Mouse (Mus musculus): Measurements from ENCODE around the gene Tk1. TPM values are rescaled to one million over a fixed set of nuclear protein-coding genes. Genes with fewer than 3 reads are reported as not detected.
A peak's percentile ranks its signal among the peaks of the same experiment; 100 is the strongest.

Tk1 gene
- polyA plus RNA-seq, 1 experiment from 2014 or later, result 138 TPM

DNA sequence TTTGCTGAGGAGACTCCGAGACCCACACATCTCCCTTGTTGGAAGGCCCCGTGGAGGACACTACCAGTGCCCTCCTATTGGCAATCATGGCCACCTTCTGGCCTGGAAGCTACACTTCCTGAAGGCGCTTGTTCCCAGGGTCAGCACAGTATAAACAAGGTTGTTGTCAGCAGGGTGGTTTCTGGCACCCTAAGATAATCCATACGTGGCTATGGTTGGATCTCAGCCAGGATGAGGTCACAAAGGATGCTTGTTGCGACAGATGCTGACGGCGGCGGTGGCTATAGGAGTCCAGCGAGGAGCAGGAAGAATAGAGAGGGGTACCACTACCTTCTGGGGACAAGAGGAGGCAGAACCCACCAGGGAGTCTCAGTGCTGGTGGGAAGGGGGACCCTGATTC is 4.5 kb upstream of the Tk1 start:
- WGBS (ENCODE audit: insufficient replicate concordance), result 48% methylated on average over 9 of the region's 9 CpGs
- Histone ChIP-seq H3K4me1 (replicated peaks) (peaks cover 97% of the 10 kb centered on the region), H3K9me3 (replicated peaks) (no peaks in the 10 kb centered on the region), H3K27me3 (no peaks in the 10 kb centered on the region), H3K4me3 (replicated peaks) (no peak overlapping the region), H3K27ac (replicated peaks) (peak overlapping the region; percentile 93), H3K4me2 (peak overlapping the region; percentile 34), H3K36me3 (replicated peaks) (no peaks in the 10 kb centered on the region), H3K9ac (0 out of 2 replicates have a peak overlapping the region, but pooled peaks have one; percentile 71)
- ATAC-seq (ENCODE audit: insufficient read depth), result peak; percentile 2; the same call in 1 of the 2 replicates

DNA sequence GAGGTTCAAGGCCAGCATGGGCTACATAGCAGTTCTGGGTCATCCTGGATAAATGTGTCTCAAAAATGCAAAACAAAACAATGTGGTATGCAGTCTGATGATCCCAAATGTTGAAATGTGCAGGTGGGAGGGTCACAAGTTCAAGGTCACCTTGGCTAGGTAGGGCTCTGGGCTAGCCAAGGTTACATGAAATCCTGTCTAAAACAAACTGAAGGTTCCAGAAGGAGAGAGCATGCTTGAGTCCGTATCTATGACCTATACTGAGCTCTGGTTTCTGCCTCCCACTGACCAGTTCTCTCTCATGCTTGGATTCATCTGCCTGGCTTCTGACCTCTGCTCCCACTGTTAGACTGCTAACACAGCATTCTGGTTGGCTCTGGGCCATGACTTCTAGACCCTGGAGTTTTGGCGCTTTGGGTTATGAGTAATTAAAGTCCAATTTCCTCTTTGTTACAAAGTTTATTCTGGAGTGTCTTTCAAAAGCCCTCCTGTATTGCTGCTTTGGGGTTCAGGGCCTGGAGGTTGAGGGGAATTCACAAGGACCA is 3.9 kb upstream of the Tk1 start:
- H3K4me3 ChIP-seq (replicated peaks), result no peak overlapping the region
- no peaks in the 10 kb centered on the region for H3K27me3 ChIP-seq
- WGBS (ENCODE audit: insufficient replicate concordance), result 59% methylated on average over 2 of the region's 2 CpGs
- H3K36me3 ChIP-seq (replicated peaks), result no peaks in the 10 kb centered on the region
- H3K4me1 ChIP-seq (replicated peaks), result peaks cover 91% of the 10 kb centered on the region
- H3K9me3 ChIP-seq (replicated peaks), result no peaks in the 10 kb centered on the region
- peak overlapping the region; percentile 93 for H3K27ac ChIP-seq (replicated peaks)
- peak overlapping the region; percentile 34; the same call in 1 of the 2 replicates for H3K4me2 ChIP-seq
- no peak for ATAC-seq (ENCODE audit: insufficient read depth)
- peak overlapping the region; percentile 29; the same call in 1 of the 2 replicates for H3K9ac ChIP-seq

DNA sequence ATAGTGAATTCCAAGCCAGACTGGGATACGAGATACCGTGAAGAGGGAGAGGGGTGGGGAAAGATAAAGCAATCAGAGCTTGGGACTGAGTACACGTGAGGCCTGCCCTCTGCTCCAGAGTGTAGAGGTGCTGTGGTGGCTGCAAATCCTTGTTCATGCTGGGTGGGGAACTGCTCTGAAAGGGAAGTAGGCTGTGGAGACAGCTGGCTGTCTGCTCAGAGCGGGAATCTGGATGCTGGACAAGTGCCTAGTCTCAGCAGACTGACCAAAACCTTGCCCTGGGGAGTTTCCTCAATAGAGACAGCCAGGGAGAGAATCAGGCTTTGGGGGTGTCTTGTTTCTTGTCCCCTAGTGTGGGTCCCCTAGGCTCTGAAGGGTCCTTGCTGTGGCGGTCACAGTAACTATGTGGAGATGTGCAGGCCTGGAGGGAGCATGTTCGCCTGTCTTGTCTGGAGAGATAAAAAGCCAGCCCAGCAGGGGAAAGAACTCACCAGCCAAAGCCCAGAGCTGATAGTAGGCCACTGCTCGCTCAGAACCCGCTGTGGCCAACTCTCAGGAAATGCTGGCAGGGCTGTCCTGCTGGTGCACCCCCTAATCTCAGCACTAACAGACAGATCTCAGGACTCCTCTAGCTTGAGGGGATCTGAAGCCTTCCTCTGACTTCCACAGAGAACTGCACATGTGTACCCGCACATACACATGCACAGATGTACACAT is 3.2 kb upstream of the Tk1 start:
- Histone ChIP-seq H3K4me2 (peak overlapping the region; percentile 90), H3K9ac (0 out of 2 replicates have a peak overlapping the region, but pooled peaks have one; percentile 7), H3K9me3 (replicated peaks) (no peaks in the 10 kb centered on the region), H3K4me1 (replicated peaks) (peaks cover 89% of the 10 kb centered on the region), H3K4me3 (replicated peaks) (no peak overlapping the region), H3K27me3 (no peaks in the 10 kb centered on the region), H3K36me3 (replicated peaks) (peaks cover 3% of the 10 kb centered on the region), H3K27ac (replicated peaks) (peak overlapping the region; percentile 93)
- peak; percentile 19 for ATAC-seq (ENCODE audit: insufficient read depth)
- 14% methylated on average over 9 of the region's 9 CpGs for WGBS (ENCODE audit: insufficient replicate concordance)

DNA sequence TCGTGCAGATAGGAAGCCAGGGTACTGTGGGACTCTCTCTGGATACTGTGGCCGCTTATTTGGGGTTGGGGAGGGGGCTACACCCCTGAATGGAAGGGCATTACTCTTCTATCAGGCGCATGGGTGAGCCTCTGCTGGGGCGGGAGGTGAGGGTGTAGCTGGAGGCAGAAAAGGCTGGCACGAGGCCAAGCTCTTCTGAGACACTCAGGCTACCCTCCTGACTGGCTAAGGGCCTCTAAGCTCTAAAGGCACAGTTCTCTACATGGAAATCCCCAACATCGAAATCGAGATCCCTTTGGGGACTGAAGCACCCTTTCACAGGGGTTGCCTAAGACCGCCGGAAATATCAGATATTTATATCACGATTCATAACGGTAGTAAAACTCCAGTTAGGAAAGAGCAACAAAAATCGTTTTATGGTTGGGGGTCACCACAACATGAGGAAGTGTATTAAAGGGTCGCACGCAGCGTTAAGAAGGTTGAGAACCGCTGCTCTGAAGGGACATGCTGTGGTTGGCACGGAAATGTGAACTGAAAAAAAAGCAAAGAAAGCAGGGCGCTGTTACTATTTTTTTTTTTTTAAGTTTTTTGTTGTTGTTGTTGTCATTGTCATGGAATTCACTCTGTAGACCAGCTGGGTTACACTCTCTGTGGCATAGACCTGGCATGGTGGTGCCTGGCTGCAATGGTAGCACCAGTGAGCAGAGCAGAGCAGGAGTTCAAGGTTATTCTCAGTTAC is 2.4 kb upstream of the Tk1 start:
- H3K9me3 ChIP-seq (replicated peaks), result no peaks in the 10 kb centered on the region
- H3K9ac ChIP-seq, result peak overlapping the region; percentile 26
- 43% methylated on average over 18 of the region's 18 CpGs for WGBS (ENCODE audit: insufficient replicate concordance)
- peaks cover 11% of the 10 kb centered on the region for H3K36me3 ChIP-seq (replicated peaks)
- H3K27me3 ChIP-seq, result no peaks in the 10 kb centered on the region
- H3K27ac ChIP-seq (replicated peaks), result peak overlapping the region; percentile 93
- peaks cover 92% of the 10 kb centered on the region for H3K4me1 ChIP-seq (replicated peaks)
- peak overlapping the region; percentile 90 for H3K4me2 ChIP-seq
- H3K4me3 ChIP-seq (replicated peaks), result no peak overlapping the region; the same call in 1 of the 2 replicates
- ATAC-seq (ENCODE audit: insufficient read depth), result no peak

DNA sequence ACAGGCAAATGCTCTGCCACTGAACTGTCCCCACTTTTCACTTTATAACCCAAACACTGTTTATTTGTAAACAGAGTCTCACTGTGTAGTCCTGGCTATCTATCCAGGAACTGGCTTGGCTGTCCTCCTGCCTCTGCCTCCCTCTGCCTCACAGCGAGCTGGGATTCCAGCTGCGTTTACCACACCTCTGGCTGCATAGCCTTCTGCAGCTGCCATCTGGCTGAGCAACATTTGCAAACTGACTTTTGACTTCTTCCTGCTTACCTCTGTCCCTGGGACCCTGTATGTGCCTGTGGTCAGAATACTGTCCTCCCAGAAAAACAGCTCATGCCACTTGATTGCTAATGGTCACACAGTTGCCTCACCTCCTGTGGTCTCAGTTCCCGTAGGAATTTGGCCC is 1.5 kb upstream of the Tk1 start:
- whole genome bisulfite sequencing (ENCODE audit: insufficient replicate concordance), result 51% methylated on average over 3 of the region's 3 CpGs
- H3K4me1 ChIP-seq (replicated peaks), result peaks cover 92% of the 10 kb centered on the region
- peak overlapping the region; percentile 93 for H3K27ac ChIP-seq (replicated peaks)
- no peak for ATAC-seq (ENCODE audit: insufficient read depth)
- no peaks in the 10 kb centered on the region for H3K27me3 ChIP-seq
- no peaks in the 10 kb centered on the region for H3K9me3 ChIP-seq (replicated peaks)
- H3K36me3 ChIP-seq (replicated peaks), result peaks cover 20% of the 10 kb centered on the region
- no peak overlapping the region for H3K4me3 ChIP-seq (replicated peaks)
- peak overlapping the region; percentile 26; the same call in 1 of the 2 replicates for H3K9ac ChIP-seq
- peak overlapping the region; percentile 90 for H3K4me2 ChIP-seq

DNA sequence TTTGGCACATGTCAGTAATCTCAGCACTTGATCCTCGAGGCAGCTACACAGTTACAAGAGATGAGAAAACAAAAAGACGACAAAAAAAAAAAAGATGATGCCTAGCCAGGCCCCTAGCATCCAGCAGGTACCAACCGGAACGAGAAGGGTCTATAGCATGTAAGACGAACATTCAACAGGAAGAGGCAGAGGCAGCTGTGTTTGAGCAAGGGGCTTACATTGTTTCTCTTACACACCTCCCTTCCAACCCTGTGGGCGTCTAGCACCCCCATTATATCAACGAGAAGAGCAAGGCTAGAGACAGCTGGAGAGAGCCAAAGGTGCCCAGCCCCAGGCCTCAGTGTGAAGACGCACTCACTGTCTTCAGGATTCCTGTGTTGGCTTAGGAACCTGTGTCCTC is 1.0 kb upstream of the Tk1 start:
- 67% methylated on average over 8 of the region's 8 CpGs for WGBS (ENCODE audit: insufficient replicate concordance)
- ATAC-seq (ENCODE audit: insufficient read depth), result no peak
- H3K9me3 ChIP-seq (replicated peaks), result no peaks in the 10 kb centered on the region

DNA sequence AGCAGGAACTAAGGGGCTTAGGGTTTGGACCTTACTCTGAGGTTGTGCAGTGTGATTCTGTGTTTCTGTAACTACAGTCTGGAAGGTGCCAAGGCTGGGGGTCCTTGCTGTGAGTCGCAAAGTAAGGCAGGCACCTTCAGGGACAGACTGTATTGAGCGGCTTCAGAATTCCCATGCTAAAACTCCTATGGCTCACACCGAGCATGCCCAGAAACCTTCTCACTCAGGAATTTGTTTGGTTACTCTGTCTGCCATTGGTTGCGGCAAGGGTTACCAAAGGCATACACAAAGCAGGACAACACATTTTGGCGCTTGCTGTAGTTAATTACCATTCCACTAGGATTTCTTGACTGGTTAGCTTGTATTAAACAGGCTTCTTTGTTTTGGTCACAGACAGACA is 272 bp upstream of the Tk1 start:
- H3K9me3 ChIP-seq (replicated peaks), result no peaks in the 10 kb centered on the region
- peak overlapping the region; percentile 90 for H3K9ac ChIP-seq
- peaks cover 32% of the 10 kb centered on the region for H3K36me3 ChIP-seq (replicated peaks)
- no peaks in the 10 kb centered on the region for H3K27me3 ChIP-seq
- peaks cover 91% of the 10 kb centered on the region for H3K4me1 ChIP-seq (replicated peaks)
- 46% methylated on average over 5 of the region's 5 CpGs for WGBS (ENCODE audit: insufficient replicate concordance)
- no peak for ATAC-seq (ENCODE audit: insufficient read depth)
- H3K4me3 ChIP-seq (replicated peaks), result peak overlapping the region; percentile 84
- peak overlapping the region; percentile 90 for H3K4me2 ChIP-seq
- peak overlapping the region; percentile 93 for H3K27ac ChIP-seq (replicated peaks)

More for the DNA sequence above, 1.0 kb upstream of the Tk1 start:
- peak overlapping the region; percentile 84; the same call in 1 of the 2 replicates for H3K4me3 ChIP-seq (replicated peaks)
- no peaks in the 10 kb centered on the region for H3K27me3 ChIP-seq
- peak overlapping the region; percentile 21; the same call in 1 of the 2 replicates for H3K9ac ChIP-seq
- H3K4me2 ChIP-seq, result peak overlapping the region; percentile 90
- peaks cover 91% of the 10 kb centered on the region for H3K4me1 ChIP-seq (replicated peaks)
- H3K27ac ChIP-seq (replicated peaks), result peak overlapping the region; percentile 93
- peaks cover 25% of the 10 kb centered on the region for H3K36me3 ChIP-seq (replicated peaks)

DNA sequence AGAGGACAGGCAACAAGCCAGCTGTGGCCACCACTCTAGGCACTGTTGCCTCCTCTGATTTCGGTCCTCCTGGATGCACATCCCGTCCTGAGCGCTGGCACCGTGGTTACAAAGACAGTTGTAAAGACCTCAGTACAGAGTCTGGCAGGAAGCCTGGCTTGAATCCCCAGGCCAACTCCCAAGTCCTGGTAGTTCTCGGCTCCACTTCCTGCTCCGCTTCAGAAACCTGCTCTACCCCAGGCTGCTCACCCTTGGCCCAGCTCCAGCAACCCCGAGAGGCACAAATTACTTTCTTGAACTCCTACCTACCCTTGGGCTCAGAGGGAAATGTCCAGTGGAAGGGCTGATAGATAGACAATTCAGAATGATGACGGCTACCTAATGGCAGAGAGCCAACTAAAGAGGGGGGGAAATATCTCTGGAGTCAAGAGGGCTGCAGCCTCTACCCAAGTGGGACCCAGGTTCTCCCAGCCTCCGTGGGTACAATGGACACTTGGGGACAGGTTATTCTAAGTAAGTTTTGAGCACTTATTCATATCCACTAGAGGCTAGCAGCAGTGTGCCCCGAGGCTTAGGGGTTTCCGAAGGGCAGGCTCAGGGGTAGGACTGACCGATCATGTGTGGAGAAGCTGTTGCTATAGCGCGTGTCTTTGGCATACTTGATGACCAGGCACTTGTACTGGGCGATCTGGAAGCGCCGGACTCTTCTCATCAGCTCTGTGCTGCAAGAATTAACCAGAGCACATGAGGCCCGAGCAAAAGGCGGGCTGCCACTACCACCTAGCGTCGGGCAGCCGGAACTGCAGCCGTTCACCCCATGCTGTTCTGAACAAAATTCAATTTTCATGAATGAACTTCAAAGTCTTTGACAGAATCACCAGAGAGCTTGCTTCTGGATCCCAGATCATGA is 1.6 kb downstream of the Tk1 start:
- Histone ChIP-seq H3K9ac (peak overlapping the region; percentile 90), H3K36me3 (replicated peaks) (peaks cover 51% of the 10 kb centered on the region), H3K4me3 (replicated peaks) (peak overlapping the region; percentile 84), H3K27ac (replicated peaks) (peak overlapping the region; percentile 93), H3K4me2 (peak overlapping the region; percentile 90), H3K9me3 (replicated peaks) (no peaks in the 10 kb centered on the region), H3K4me1 (replicated peaks) (peaks cover 82% of the 10 kb centered on the region), H3K27me3 (no peaks in the 10 kb centered on the region)
- WGBS (ENCODE audit: insufficient replicate concordance), result 18% methylated on average over 23 of the region's 23 CpGs
- ATAC-seq (ENCODE audit: insufficient read depth), result peak; percentile 59

DNA sequence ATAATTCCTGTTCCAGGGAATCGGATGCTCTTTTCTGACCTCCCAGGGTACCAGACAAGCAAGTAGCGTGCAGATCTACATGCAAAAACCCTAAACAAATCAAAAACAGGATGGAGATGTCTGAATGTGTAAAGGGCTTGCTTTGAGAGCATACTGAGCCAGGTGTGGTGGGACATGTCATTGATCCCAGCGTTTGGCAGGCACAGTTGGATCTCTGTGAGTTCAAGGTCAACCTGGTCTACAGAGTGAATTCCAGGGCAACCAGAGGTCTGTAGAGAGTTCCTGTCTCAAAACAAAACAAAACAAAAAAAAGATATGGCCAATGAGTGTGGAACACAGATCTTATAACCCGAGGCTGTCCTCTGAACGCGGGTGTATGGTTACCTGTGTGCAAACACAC is 2.5 kb downstream of the Tk1 start:
- no peak overlapping the region; the same call in 1 of the 2 replicates for H3K9ac ChIP-seq
- ATAC-seq (ENCODE audit: insufficient read depth), result no peak
- H3K4me3 ChIP-seq (replicated peaks), result peak overlapping the region; percentile 84
- peak overlapping the region; percentile 90 for H3K4me2 ChIP-seq
- no peaks in the 10 kb centered on the region for H3K27me3 ChIP-seq
- peaks cover 78% of the 10 kb centered on the region for H3K4me1 ChIP-seq (replicated peaks)
- H3K27ac ChIP-seq (replicated peaks), result no peak overlapping the region; the same call in 1 of the 2 replicates
- H3K36me3 ChIP-seq (replicated peaks), result peaks cover 60% of the 10 kb centered on the region
- H3K9me3 ChIP-seq (replicated peaks), result no peaks in the 10 kb centered on the region
- WGBS (ENCODE audit: insufficient replicate concordance), result 86% methylated on average over 6 of the region's 6 CpGs

DNA sequence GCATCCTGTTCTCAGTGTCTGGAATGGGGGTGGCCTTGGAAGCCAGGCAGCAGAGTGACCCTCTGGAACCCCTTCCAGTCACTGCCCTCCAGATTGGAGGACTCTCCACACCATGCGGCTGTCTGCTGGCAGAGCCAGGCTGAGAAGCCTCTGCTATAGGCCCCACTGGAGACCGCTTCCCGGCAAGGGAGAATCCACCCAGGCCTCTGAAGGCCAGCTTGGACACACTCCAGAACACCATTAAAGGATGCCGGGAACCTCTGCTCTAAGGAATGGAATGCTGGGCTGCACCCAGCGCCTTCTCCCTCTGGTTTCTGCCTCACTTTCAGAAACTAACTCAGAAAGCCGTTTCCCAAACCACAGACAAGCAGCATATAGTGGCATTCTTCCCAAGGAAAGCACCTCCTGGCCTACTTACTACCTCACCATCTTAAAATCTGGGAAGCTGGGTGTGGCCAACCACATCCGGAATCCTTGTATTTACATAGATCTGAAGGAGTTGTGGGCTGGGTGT is 3.1 kb downstream of the Tk1 start:
- 83% methylated on average over 7 of the region's 7 CpGs for WGBS (ENCODE audit: insufficient replicate concordance)
- H3K9me3 ChIP-seq (replicated peaks), result no peaks in the 10 kb centered on the region
- peaks cover 73% of the 10 kb centered on the region for H3K4me1 ChIP-seq (replicated peaks)
- no peak overlapping the region for H3K4me3 ChIP-seq (replicated peaks)
- no peak for ATAC-seq (ENCODE audit: insufficient read depth)
- no peaks in the 10 kb centered on the region for H3K27me3 ChIP-seq
- H3K4me2 ChIP-seq, result peak overlapping the region; percentile 90
- peaks cover 66% of the 10 kb centered on the region for H3K36me3 ChIP-seq (replicated peaks)
- no peak overlapping the region for H3K9ac ChIP-seq
- peak overlapping the region; percentile 8 for H3K27ac ChIP-seq (replicated peaks)
